Mouse (Mus musculus) small intestine, adult 2 months (tissue): ENCODE data around the gene Kbtbd3.

Experiments used
- CTCF ChIP-seq: fragments of 200-500 bp; IDR thresholded peaks from 2 replicates; pipeline ENCODE4 v1.5.1; 2012; ENCODE audit warnings: low read depth, mild to moderate bottlenecking, control low read depth, inconsistent platforms, low read length, moderate library complexity, mixed read lengths; ENCODE audit not compliant: insufficient replicate concordance, insufficient read length; ENCODE audit errors: extremely low read depth
- POLR2A ChIP-seq: fragments of 200-500 bp; IDR thresholded peaks from 2 replicates; pipeline ENCODE4 v1.6.1; 2012; ENCODE audit warnings: low read depth, mild to moderate bottlenecking, control low read depth, inconsistent platforms, low read length, moderate library complexity

DNA sequence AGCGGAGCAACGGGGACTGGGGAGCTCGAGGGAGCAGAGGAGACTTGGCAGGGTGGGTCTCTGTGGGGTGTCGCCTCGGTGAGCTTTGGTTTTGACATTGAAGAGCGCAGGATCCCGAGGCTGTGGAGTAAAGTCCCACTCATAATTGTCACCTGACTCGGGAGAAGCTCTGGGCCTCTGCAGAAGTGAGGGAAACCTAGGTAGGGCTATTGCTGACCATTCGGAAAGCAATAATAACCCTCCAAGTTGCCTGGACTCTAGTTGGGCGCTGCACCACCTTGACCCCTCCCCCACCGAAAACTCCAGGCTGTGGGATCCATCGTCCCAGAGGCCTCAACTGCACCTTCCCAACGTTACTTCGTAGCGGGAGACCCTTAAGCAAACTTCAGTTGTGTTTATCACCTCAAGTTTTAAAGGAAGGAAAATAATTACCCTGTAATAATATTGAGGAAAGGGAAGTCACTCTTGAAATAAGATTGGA lies 67.0 kb downstream of the Kbtbd3 start:
- TF ChIP-seq CTCF (no peak), POLR2A (peak; percentile 17; the same call in 1 of the 2 replicates)
